Mouse (Mus musculus): ENCODE data around the gene Poc1b.

Poc1b gene

GRCm38 (mm10) chr10:99106703-99107631 lies at the start of gene Poc1b:
Gene Poc1b (plus strand): TSS chr10:99107036.
- DNase-seq: peak; percentile 85 to 87

DNA sequence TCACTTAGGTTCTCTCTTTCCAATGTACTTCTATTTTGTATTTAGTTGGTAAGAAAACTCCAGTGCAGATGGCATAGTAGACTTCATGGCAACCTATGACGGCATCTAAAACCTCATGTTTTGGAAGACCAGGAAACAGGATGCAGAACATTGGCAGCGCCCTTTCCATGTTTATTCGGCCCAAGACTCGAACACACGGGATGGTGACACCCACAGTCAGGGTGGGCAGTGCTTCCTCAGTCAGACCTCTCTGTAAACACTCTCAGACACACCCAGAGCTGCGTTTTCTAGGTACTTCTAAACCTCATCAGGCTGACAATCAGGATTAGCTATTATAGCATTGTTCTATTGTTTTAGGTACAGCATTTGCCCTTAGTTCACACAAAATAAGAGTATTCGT lies 46.2 kb upstream of the Poc1b start:
- no peak for DNase-seq

GRCm38 (mm10) chr10:99061418-99061817 lies 45.4 kb upstream of the Poc1b start:
- DNase-seq: peak in 1 of 2 experiments; percentile 12

- peak in 1 of 2 experiments; percentile 37 for DNase-seq
Measured at GRCm38 (mm10) chr10:99062546-99062945, 44.3 kb upstream of the Poc1b start.

- no peak for DNase-seq
Measured at GRCm38 (mm10) chr10:99076113-99076895, 30.5 kb upstream of the Poc1b start.

DNA sequence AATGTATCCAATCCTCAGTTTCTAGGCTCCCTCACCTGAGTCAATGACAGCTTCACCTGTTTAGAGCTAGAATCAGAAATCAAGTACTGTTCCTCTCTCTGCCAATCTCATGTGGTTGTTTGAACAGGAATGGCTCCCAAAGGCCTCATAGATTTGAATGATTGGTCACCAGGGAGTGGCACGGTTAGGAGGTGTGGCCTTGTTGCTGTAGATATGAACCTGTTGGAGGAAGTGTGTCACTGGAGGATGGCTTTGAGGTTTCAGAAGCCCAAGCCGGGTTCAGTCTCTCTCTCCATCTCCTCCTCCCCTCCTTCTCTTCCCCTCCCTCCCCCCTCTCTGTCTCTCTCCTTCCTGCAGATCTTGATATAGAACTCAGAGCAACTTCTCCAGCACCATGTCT lies 28.2 kb upstream of the Poc1b start:
- DNase-seq: no peak

GRCm38 (mm10) chr10:99081569-99081990 lies 25.3 kb upstream of the Poc1b start:
- no peak for DNase-seq

GRCm38 (mm10) chr10:99083431-99084003 lies 23.3 kb upstream of the Poc1b start:
- DNase-seq: peak in 1 of 2 experiments; percentile 47

DNA sequence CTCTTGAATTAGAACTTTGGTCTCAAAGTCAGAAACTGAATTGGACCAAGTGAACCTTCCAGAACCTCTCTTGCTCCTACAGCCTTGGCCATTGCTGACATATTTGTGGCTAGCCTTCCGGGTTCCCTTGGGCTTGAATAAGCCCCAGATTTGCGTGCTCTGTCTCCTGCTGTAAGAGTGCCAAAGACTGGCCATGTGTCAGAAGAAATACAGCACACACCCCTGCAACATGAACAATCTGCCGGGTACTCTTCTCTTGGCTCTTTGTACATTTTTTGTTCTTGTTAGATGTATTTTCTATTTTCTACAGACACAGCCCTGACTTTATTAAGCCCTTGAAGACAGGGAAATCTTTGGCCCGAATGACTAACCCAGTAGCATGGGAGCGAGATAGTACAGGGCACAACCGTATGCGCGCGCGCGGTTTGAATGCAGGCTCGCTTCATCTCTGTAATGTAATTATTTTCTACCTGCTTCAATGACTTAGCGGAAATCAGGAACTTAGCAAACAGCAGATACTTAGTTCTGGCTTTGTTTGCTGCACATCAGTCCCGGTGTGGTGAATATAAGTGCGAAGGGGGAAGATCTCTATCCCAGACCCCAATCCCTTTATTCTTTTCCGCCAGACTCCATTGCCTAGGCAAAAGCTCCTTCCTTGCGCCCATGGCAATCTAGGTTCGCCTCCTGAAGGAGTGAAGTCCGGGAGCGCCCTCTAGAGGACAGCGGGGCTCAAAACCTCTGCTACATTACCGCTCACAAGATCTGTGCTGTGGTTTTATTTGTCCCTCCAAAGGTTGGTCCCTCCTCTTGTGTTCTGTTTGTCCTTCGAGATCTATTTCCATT lies 22.2 kb upstream of the Poc1b start:
- peak; percentile 91 to 92 for DNase-seq

GRCm38 (mm10) chr10:99085240-99085587 lies 21.6 kb upstream of the Poc1b start:
- no peak for DNase-seq

DNA sequence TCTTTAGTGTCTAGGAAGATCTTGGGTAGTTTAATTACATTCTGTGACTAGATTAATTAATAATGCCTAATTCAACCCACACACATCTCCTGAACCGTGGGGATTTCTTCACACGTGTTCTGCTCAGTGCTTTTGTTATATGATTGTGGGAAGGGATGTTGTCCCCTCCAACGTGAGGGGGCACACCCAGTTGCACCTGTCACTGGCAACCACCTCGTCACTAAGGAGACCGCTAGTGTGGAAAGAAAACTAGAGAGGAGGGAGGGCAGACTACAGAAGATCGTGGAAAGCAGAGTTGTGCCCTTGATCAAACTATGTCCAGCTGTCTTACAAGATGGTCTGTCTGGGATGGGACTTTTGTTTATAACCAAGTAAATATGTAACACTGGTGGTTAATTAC lies 20.8 kb upstream of the Poc1b start:
- DNase-seq: no peak

DNA sequence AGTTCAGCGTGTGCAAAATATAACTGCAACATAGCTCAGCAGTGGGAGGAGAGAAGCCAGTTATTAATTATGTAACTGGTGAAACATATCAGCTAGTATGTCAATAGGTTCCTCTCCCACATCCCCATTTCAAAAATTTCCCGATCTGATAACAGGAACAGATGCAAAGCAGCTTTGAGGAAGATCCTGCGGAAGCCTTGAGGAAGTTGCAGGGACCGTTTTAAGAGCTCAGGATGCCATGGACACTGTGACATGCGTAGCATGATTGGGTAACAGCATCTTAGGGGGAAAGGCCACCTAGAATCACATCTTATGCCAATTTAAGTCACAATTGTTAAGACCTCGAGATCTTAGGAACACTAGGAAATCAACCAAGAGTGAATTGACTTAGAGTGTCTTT lies 16.9 kb upstream of the Poc1b start:
- DNase-seq: no peak

GRCm38 (mm10) chr10:99093364-99093763 lies 13.5 kb upstream of the Poc1b start:
- DNase-seq: no peak

DNA sequence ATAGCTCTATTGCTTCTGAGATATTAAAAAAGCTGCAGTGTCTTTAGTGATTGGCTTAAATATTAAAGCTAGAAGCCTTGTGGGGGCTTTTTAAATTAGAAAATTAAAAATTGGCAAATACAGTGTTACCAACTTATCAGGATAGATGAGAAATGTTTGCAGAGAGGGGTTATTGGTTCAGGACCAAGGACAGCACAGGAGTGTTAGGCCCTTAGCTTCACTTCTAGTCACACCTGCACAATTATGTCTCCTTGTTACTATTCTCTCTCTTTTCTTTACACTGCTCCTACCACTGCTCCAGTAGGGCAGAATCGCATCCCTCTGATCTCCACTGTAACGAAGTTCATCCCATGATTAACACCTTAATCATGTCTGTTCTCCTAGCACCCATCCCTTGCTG lies 11.7 kb upstream of the Poc1b start:
- no peak for DNase-seq

DNA sequence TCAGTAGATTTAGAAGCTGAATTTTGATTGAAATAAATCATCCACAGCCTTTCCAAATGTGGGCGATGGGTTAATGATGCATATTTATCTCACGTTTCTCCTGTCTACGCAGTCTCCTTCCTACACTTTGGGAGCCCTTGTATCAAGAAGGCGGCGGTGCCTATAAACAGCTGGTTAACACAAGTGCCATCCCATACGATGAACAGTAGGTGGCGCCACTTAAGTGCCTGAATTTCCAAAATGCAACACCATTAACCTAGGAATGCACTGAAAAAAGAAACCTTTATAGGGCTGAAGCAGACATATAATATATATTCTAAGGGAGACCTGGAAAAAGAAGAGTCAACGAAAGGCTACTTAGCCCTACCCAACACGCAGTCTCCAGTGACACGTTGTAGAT lies 9.5 kb upstream of the Poc1b start:
- peak; percentile 23 to 33 for DNase-seq

GRCm38 (mm10) chr10:99105522-99105921 lies 1.3 kb upstream of the Poc1b start:
- no peak for DNase-seq

DNA sequence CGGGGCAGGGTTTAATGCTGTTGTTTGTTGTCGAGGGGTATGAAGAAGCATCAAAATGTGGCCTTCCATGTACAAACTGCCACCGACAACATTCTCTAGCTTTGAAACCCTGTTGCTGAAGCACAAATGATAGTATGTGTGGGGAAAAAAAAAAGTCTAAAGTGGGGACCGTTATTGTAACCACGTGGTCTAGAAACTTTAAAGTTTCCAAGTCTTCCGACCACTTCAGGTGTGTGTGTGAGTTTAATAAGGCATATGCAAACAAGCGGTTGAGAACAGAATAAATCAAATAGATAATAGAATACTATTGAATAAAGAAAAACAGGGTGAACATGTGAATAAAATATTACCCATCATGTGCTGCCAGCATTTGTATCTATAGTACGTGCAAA lies 529 bp upstream of the Poc1b start:
- no peak for DNase-seq

DNA sequence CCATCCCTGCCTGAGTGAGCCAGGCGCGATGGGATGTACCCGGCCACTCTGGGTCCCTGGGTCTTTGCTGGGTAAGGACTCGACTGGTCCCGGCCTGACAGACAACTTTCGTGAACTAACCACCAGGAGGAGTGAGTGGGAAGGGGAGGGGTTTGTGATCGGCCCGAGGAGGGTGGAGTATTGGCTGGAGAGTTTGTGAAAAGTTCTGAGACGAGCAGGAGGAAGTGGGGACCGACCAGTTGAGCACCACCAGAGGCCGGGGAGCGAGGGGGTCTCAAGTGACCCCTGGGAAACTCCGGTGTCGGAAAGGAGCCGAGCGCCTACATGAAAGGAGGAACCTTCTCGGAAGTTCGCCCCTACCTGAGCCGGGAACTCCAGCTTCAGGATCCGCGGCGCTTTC lies 1.1 kb downstream of the Poc1b start, which contains the start of gene Galnt4:
Gene Galnt4 (plus strand): TSS at position 196 of the 400 bp plus-strand sequence.
- peak; percentile 46 to 49 for DNase-seq

DNA sequence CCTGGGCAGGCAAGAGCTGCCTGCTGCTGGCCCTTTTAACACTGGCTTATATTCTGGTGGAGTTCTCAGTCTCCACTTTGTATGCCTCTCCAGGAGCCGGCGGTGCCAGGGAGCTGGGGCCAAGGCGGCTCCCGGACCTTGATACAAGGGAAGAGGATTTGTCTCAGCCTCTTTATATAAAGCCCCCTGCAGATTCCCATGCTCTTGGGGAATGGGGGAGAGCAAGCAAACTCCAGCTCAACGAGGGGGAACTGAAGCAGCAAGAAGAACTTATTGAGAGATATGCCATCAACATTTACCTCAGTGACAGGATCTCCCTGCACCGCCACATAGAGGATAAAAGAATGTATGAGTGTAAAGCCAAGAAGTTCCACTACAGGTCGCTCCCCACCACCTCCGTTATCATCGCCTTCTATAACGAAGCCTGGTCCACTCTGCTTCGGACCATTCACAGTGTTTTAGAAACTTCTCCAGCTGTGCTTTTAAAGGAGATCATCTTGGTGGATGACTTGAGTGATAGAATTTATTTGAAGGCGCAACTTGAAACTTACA lies 1.7 kb downstream of the Poc1b start:
- DNase-seq: no peak

GRCm38 (mm10) chr10:99113533-99113932 lies 6.7 kb downstream of the Poc1b start:
- no peak for DNase-seq

DNA sequence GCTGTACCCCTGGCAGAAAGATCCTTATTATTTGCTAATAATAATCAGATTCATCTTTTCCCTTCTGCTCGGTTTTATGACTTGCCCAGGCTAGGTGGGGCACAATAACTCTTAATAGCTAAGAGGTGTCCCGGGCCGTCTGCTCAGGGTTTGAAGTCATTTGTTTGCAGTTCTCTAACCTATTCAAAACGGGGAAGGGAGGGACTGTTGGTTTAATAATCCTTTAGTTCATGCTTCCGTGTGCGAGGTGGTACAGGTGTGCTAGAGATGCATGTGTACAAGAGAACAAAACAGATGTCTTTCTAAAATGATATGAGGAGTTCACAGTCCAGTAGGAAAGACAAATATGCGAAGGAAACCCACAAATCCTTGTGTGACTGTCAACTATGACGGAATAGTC lies 7.5 kb downstream of the Poc1b start:
- no peak for DNase-seq

Data from cerebellum, postnatal 36 days (tissue).